Mouse (Mus musculus) cerebellum, adult 2 months (tissue): ENCODE results near the gene Coq10b. TPM values are rescaled to one million over a fixed set of nuclear protein-coding genes. Genes with fewer than 3 reads are reported as not detected.

ENCODE experiments used
- DNase-seq, 2 experiments: peaks; one replicate each; pipeline ENCODE4 v3.0.0; 2021
- H3K27ac ChIP-seq: fragments of 200-500 bp; 2 replicates; pipeline ENCODE4 v1.5.1; 2012; ENCODE audit warnings: low read length, control low read depth, inconsistent platforms; ENCODE audit not compliant: insufficient read depth
- H3K27me3 ChIP-seq: fragments of 200-500 bp; 2 replicates; pipeline ENCODE4 v1.6.1; 2012; ENCODE audit warnings: inconsistent platforms, mild to moderate bottlenecking, low read length, moderate library complexity; ENCODE audit not compliant: control insufficient read depth, insufficient read depth
- H3K4me1 ChIP-seq: fragments of 200-500 bp; 2 replicates; pipeline ENCODE4 v1.6.1; 2011; ENCODE audit warnings: low read length; ENCODE audit not compliant: control insufficient read depth, insufficient read depth
- H3K4me3 ChIP-seq: fragments of 200-500 bp; replicated peaks from 2 replicates; pipeline ENCODE3; 2011; ENCODE audit warnings: mild to moderate bottlenecking, low read depth, low read length, control low read depth; ENCODE audit not compliant: insufficient read depth
- CTCF ChIP-seq: fragments of 200-500 bp; IDR thresholded peaks from 2 replicates; pipeline ENCODE4 v1.5.1; 2011; ENCODE audit warnings: low read depth, mild to moderate bottlenecking, control low read depth, low read length, moderate library complexity, borderline replicate concordance; ENCODE audit not compliant: insufficient read depth
- POLR2A ChIP-seq: fragments of 200-500 bp; IDR thresholded peaks from 2 replicates; pipeline ENCODE4 v1.6.1; 2011; ENCODE audit warnings: low read length, control low read depth, borderline replicate concordance; ENCODE audit not compliant: insufficient read depth
- WGBS: fragments of 180-500 bp; shearing (Covaris S2); methylation state at CpG from one replicate; pipeline ENCODE4 v1.1.7; 2018; 5-methylcytosine and 5-hydroxymethylcytosine counted together
- polyA plus RNA-seq: library from polyadenylated mRNA; depleted of rRNA; stranded (reverse); fragments of >200 nt; gene quantifications from 2 replicates; pipeline ENCODE4 v1.2.3, GENCODE M21; 2012; rRNA removed

Coq10b gene
- polyA plus RNA-seq, 1 experiment = 30.8 TPM

- no peak overlapping the region for H3K27ac ChIP-seq
- H3K4me1 ChIP-seq = no peaks in the 10 kb centered on the region
- no peak overlapping the region for H3K4me3 ChIP-seq
- H3K27me3 ChIP-seq = no peaks in the 10 kb centered on the region
- WGBS = 80% methylated on average over 1 of the region's 1 CpGs
- DNase-seq = no peak
- TF ChIP-seq CTCF (no peak), POLR2A (no peak)
Measured at GRCm38 (mm10) chr1:55092469-55092868, 39.9 kb downstream of the Coq10b start.

GRCm38 (mm10) chr1:55106919-55107585 is 54.5 kb downstream of the Coq10b start:
- WGBS = 84% methylated on average over 9 of the region's 9 CpGs
- no peak for DNase-seq
- Histone ChIP-seq H3K4me1 (no peaks in the 10 kb centered on the region), H3K27me3 (no peaks in the 10 kb centered on the region), H3K4me3 (no peak overlapping the region), H3K27ac (no peak overlapping the region)
- TF ChIP-seq CTCF (no peak), POLR2A (no peak)

DNA sequence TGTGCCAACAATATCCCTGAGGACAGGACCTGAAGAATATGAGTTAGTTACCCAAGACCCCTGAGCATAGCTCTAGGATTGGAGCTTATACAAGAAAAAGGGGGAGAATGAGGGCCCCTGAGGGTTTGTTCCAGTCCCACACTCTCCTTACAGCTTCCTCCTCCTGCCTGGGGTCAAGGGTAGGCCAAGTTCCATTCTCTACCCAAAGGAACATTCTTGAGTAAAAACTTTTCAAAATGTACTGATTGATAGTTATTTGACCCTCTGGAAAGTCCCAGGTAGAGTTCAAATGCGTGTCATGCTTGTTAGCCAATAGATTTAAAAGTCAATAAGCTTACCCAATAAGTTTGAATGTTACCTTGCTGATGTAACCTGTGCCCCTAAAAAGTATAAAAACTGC is 55.1 kb downstream of the Coq10b start:
- TF ChIP-seq POLR2A (no peak), CTCF (no peak)
- WGBS = 82% methylated on average over 1 of the region's 1 CpGs
- no peak overlapping the region for H3K4me3 ChIP-seq

DNA sequence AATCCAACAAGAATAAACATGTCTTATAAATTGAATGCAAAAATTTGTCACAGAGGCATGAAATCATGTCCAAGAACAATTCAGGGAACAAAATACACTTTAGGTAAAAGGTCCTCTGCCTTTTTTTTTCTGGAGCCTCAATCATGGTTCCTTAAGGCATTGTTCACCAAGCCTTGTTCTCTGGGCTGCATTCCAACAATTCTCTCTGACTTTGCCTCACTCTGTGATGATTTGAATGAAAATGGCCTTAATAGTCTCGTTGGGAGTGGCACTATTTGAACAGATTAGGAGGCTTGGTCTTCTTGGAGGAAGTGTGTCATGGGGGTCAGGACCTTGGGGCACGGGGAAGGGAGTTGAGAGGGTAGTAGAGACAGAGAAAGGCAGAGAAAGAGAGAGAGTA is 55.9 kb downstream of the Coq10b start:
- no peak overlapping the region for H3K4me3 ChIP-seq
- H3K4me1 ChIP-seq = no peaks in the 10 kb centered on the region
- no peak for TF ChIP-seq CTCF
- H3K27ac ChIP-seq = no peak overlapping the region
- 30% methylated on average over 2 of the region's 2 CpGs for WGBS
- no peaks in the 10 kb centered on the region for H3K27me3 ChIP-seq
- no peak for DNase-seq

More for the DNA sequence above, 55.1 kb downstream of the Coq10b start:
- H3K27me3 ChIP-seq = no peaks in the 10 kb centered on the region
- no peaks in the 10 kb centered on the region for H3K4me1 ChIP-seq
- no peak overlapping the region for H3K27ac ChIP-seq
- DNase-seq = no peak

DNA sequence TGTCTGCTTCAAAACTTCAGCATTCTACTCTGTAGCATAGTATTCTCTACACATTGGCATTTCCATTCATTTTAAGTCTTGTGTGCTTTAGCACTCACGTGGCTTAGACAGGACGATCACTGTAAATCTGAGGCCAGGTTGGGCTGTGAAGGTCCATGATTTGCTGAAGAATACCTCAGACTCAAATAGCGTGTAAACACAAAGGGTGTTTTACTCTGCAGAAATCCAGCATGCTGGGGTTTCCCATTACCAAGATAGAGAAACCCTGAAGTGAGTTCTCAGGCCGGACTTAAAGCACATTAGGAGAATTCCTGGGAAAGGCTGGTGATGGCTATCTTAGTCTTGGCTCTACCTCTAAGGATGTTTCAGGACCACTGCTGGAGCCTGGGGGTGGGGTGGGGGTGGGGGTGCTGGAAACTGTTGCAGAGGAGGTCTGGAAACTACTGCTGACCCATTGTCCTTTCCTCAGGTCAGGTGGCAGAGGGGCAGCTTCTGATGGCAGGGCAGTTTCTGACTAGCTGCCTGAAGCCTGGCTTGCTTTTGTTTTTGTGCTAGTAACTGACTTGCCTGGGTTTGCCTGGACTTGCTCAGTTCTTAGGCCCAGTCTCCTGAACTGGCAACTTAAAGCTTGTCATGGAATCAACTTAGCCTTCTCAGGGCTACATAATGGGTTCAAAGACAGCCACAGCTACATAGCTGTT is 56.6 kb downstream of the Coq10b start:
- Histone ChIP-seq H3K4me1 (no peaks in the 10 kb centered on the region), H3K27me3 (no peaks in the 10 kb centered on the region), H3K27ac (no peak overlapping the region), H3K4me3 (no peak overlapping the region)
- TF ChIP-seq POLR2A = no peak
- no peak for TF ChIP-seq CTCF
- no peak for DNase-seq
- WGBS = 89% methylated on average over 4 of the region's 4 CpGs

Other genes starting within 250 kb of the Coq10b start
- 18.6 and 19.4 TPM in 2 replicates for gene Ankrd44, start 126.4 kb upstream of the Coq10b start, polyA plus RNA-seq
- gene Sf3b1, start 25.3 kb upstream of the Coq10b start, polyA plus RNA-seq = 161 and 168 TPM in 2 replicates
- gene Hspe1, start 35.4 kb downstream of the Coq10b start, polyA plus RNA-seq = 156 and 173 TPM in 2 replicates
- 116 and 118 TPM in 2 replicates for gene Hspd1, start 35.5 kb downstream of the Coq10b start, polyA plus RNA-seq
- 48.0 and 48.8 TPM in 2 replicates for gene Mob4, start 78.5 kb downstream of the Coq10b start, polyA plus RNA-seq
- gene Rftn2, start 174.0 kb downstream of the Coq10b start, polyA plus RNA-seq = 16.9 and 17.1 TPM in 2 replicates
- gene Mars2, start 184.4 kb downstream of the Coq10b start, polyA plus RNA-seq = 3.8 and 4.2 TPM in 2 replicates